ENCODE assay signal across 10 mouse cellular contexts in the genomic region with DNA sequence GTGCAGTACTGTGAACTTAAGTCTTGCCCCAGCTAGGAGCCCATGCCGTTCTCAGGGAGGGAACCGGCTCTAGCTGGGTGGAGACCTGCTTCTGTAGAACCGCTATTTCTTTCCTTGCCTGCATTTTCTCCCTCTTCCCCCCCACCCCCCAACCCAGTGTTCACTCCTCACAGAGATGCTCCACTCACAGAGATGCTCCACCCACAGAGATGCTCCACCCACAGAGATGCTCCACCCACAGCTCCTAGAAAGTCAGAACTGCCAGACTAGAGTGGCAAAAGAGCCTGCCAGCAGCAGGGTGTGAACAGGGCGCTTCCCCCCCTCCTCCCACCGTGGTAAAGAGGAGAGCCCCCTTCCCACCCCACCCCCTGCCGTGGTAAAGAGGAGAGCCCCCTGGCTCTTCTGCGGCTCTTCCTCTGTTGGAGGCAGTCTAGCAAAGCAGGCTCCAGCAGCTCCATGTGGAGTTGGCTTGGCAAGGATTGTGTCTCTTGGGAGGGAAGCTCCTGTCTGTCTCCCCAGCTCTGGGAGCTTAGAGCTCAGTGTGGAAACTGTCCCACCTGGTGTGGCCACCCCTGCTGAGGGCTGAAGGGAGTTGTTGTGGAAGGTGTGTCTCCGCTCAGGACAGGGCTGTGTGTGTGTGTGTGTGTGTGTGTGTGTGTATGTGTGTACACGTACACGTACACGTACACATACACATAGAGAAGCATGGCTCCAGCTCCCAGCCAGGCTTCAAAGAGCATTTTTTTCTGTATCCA. TPM values are rescaled to one million over a fixed set of nuclear protein-coding genes. Genes with fewer than 3 reads are reported as not detected.
A peak's percentile ranks its signal among the peaks of the same experiment; 100 is the strongest.
DNase-seq lines count a peak whose midpoint lies in the region; ATAC-seq and TF ChIP-seq lines count a peak whose summit lies in the region.
"Had no signal": no experiment of that assay in that cellular context is flagged by ENCODE, and none has a peak within 500 bp of the region (broad histone marks: within the 10 kb centered on the region; RNA-seq: fewer than 3 reads in every experiment).

No protein-coding gene starts in this region.

- DNase-seq in ES-E14 (ENCODE audit: low read depth, low spot score): peak; percentile 66
- DNase-seq in layer of hippocampus, postnatal 25 days (ENCODE audit: extremely low spot score in 1 of 2, low spot score in 1 of 2): no peak
- DNase-seq in urinary bladder, adult 18-20 months (ENCODE audit: low spot score in 2 of 2): no peak
- DNase-seq: cerebellum, adult 9-10 months; kidney, adult 2 months; right cerebral cortex, postnatal 25 days had no signal

- TF ChIP-seq CTCF in E14TG2a.4 (conservative IDR thresholded peaks at IDR 0.05; ENCODE audit: low read length): no peak

- no peaks in the 10 kb centered on the region for H3K9me3 ChIP-seq in heart, embryonic 16.5 days (replicated peaks; ENCODE audit: control insufficient read depth, low read length)
- no peaks in the 10 kb centered on the region for H3K9me3 ChIP-seq in heart, embryonic 11.5 days (replicated peaks; ENCODE audit: control insufficient read depth, low read length)
- H3K9me3 ChIP-seq in E14TG2a.4 (ENCODE audit: low read length) (no peaks in the 10 kb centered on the region), ES-E14 (ENCODE audit: control insufficient read depth, insufficient read depth, low read depth, low read length) (no peaks in the 10 kb centered on the region)
- no peaks in the 10 kb centered on the region for H3K9me3 ChIP-seq in intestine, embryonic 15.5 days

- in situ Hi-C loops in ES-E14 (cut with MboI; ENCODE audit: low sequenced_read_pairs in 2 of 2, unreplicated experiment in 2 of 2): no loop called here

- no peaks in the 10 kb centered on the region for H3K27me3 ChIP-seq in heart, embryonic 16.5 days (ENCODE audit: control insufficient read depth, insufficient read depth, low read length)
- no peaks in the 10 kb centered on the region for H3K27me3 ChIP-seq in heart, embryonic 11.5 days (ENCODE audit: control insufficient read depth, insufficient read depth, low read length)
- H3K27me3 ChIP-seq in E14TG2a.4 (ENCODE audit: insufficient read depth, low read length): no peaks in the 10 kb centered on the region
- no peaks in the 10 kb centered on the region for H3K27me3 ChIP-seq in intestine, embryonic 15.5 days (replicated peaks)

- 73% methylated on average over 11 of the region's 11 CpGs for WGBS in heart, embryonic 16.5 days
- 78% methylated on average over 11 of the region's 11 CpGs for WGBS in heart, embryonic 11.5 days (ENCODE audit: insufficient replicate concordance)
- WGBS in intestine, embryonic 15.5 days: 74% methylated on average over 11 of the region's 11 CpGs

- H3K4me1 ChIP-seq in heart, embryonic 16.5 days (ENCODE audit: control insufficient read depth, insufficient read depth, low read length): no peaks in the 10 kb centered on the region
- H3K4me1 ChIP-seq in heart, embryonic 11.5 days (ENCODE audit: control insufficient read depth, insufficient read depth, low read length): no peaks in the 10 kb centered on the region
- H3K4me1 ChIP-seq in E14TG2a.4 (replicated peaks; ENCODE audit: low read depth, low read length) (peaks cover 41% of the 10 kb centered on the region), ES-E14 (ENCODE audit: control insufficient read depth in 2 of 2, insufficient read depth in 2 of 2, low read length in 2 of 2, poor library complexity in 1 of 2) (peaks cover 0 to 8% of the 10 kb centered on the region in 2 experiments; a peak in 2 of 4 replicates)
- no peaks in the 10 kb centered on the region for H3K4me1 ChIP-seq in intestine, embryonic 15.5 days (replicated peaks)

- no peak overlapping the region for H3K4me3 ChIP-seq in heart, embryonic 16.5 days (ENCODE audit: low read length)
- no peak overlapping the region for H3K4me3 ChIP-seq in heart, embryonic 11.5 days (ENCODE audit: low read depth, low read length)
- H3K4me3 ChIP-seq in E14TG2a.4 (replicated peaks; ENCODE audit: low read length) (peak overlapping the region; percentile 52; the same call in 1 of the 2 replicates), ES-E14 (ENCODE audit: insufficient read depth in 1 of 2, low read depth in 1 of 2, low read length in 2 of 2, poor library complexity in 1 of 2, severe bottlenecking in 1 of 2) (peak overlapping the region; percentile 12 to 20; a peak in 1 of 4 replicates)
- H3K4me3 ChIP-seq in intestine, embryonic 15.5 days (replicated peaks): no peak overlapping the region

- 0 out of 2 replicates have a peak, but pooled peaks have one; percentile 15 for ATAC-seq in heart, embryonic 16.5 days (replicated peaks; ENCODE audit: extremely low read depth, insufficient read depth, low FRiP score)
- no peak for ATAC-seq in heart, embryonic 11.5 days (replicated peaks; ENCODE audit: insufficient number of reproducible peaks, low FRiP score, low TSS enrichment)
- ATAC-seq in intestine, embryonic 15.5 days: peak; percentile 24; the same call in 1 of the 2 replicates

- peaks cover 32% of the 10 kb centered on the region for H3K36me3 ChIP-seq in heart, embryonic 16.5 days (ENCODE audit: control insufficient read depth, insufficient read depth)
- peaks cover 19% of the 10 kb centered on the region for H3K36me3 ChIP-seq in heart, embryonic 11.5 days (ENCODE audit: control insufficient read depth, insufficient read depth, low read length)
- H3K36me3 ChIP-seq in E14TG2a.4 (ENCODE audit: insufficient read depth, low read length) (peaks cover 56% of the 10 kb centered on the region), ES-E14 (ENCODE audit: control insufficient read depth, insufficient read depth, low read length, poor library complexity, severe bottlenecking) (peaks cover 32% of the 10 kb centered on the region)
- peaks cover 37% of the 10 kb centered on the region for H3K36me3 ChIP-seq in intestine, embryonic 15.5 days

- H3K4me2 ChIP-seq in heart, embryonic 16.5 days (ENCODE audit: low read depth, low read length): no peak overlapping the region
- no peak overlapping the region for H3K4me2 ChIP-seq in heart, embryonic 11.5 days
- H3K4me2 ChIP-seq in intestine, embryonic 15.5 days (replicated peaks): no peak overlapping the region

- H3K27ac ChIP-seq in heart, embryonic 16.5 days (ENCODE audit: low read length): peak overlapping the region; percentile 41; the same call in 1 of the 2 replicates
- H3K27ac ChIP-seq in heart, embryonic 11.5 days (ENCODE audit: low read depth, low read length): no peak overlapping the region
- H3K27ac ChIP-seq in ES-E14 (ENCODE audit: insufficient read depth, low read depth, low read length, poor library complexity, severe bottlenecking): peak overlapping the region; percentile 45
- 0 out of 2 replicates have a peak overlapping the region, but pooled peaks have one; percentile 27 for H3K27ac ChIP-seq in intestine, embryonic 15.5 days

- H3K9ac ChIP-seq in heart, embryonic 16.5 days (ENCODE audit: low read length): no peak overlapping the region
- H3K9ac ChIP-seq in heart, embryonic 11.5 days (ENCODE audit: low read depth, low read length): no peak overlapping the region
- peak overlapping the region; percentile 26; the same call in 1 of the 2 replicates for H3K9ac ChIP-seq in ES-E14 (ENCODE audit: insufficient read depth, low read depth, low read length, poor library complexity, severe bottlenecking)
- no peak overlapping the region for H3K9ac ChIP-seq in intestine, embryonic 15.5 days

TF ChIP-seq in ES-E14, 5 proteins besides CTCF, POLR2A, EP300 and RAD21:
- TF ChIP-seq MAFK (IDR thresholded peaks at IDR 0.05; ENCODE audit: insufficient read depth, low read depth, low read length) (no peak), HCFC1 (IDR thresholded peaks at IDR 0.05; ENCODE audit: borderline replicate concordance, insufficient read depth, low read length) (no peak), ZC3H11A (IDR thresholded peaks at IDR 0.05; ENCODE audit: borderline replicate concordance, low read depth, low read length) (no peak), ZNF384 (IDR thresholded peaks at IDR 0.05; ENCODE audit: low read depth, low read length) (no peak), CHD2 (IDR thresholded peaks at IDR 0.05; ENCODE audit: low read depth, low read length) (no peak)

RNA-seq across cellular contexts. Expression of gene Chmp4b, which starts 41.9 kb away (rescaled TPM):
- 22.5 and 23.0 TPM in 2 replicates for polyA plus RNA-seq in heart, embryonic 16.5 days (2015; fragmentation: Nextera tagmentation; extraction: Ambion mirVana)
- 10.1 and 12.5 TPM in 2 replicates for polyA plus RNA-seq in heart, embryonic 11.5 days (2014; fragmentation: Nextera tagmentation; extraction: Ambion mirVana)
- 60.4 and 94.3 TPM in 2 replicates for total RNA-seq in ES-E14 (2012; rRNA removed)
- 36.3 and 36.4 TPM in 2 replicates for polyA plus RNA-seq in intestine, embryonic 15.5 days (2015; fragmentation: Nextera tagmentation; extraction: Ambion mirVana)
- total RNA-seq in layer of hippocampus, postnatal 25 days (2021): 100 to 1,000 TPM; 206 to 232 TPM

Comparison
In these comparisons a context has a peak if more than half of its experiments do, and no peak if none do; other contexts are left out.
1. H3K4me3 ChIP-seq: peak in E14TG2a.4 (single experiment) and ES-E14 (2 of 2); none in heart, embryonic 16.5 days (single experiment), heart, embryonic 11.5 days (single experiment) and intestine, embryonic 15.5 days (single experiment).